Mouse (Mus musculus) small intestine, adult 2 months (tissue): ENCODE results near the gene Cdc42ep1.

Source experiments
- CTCF ChIP-seq: fragments of 200-500 bp; IDR thresholded peaks from 2 replicates; pipeline ENCODE4 v1.5.1; 2012; ENCODE audit warnings: low read depth, mild to moderate bottlenecking, control low read depth, inconsistent platforms, low read length, moderate library complexity, mixed read lengths; ENCODE audit not compliant: insufficient replicate concordance, insufficient read length; ENCODE audit errors: extremely low read depth
- POLR2A ChIP-seq: fragments of 200-500 bp; IDR thresholded peaks from 2 replicates; pipeline ENCODE4 v1.6.1; 2012; ENCODE audit warnings: low read depth, mild to moderate bottlenecking, control low read depth, inconsistent platforms, low read length, moderate library complexity

- TF ChIP-seq CTCF: no peak
- TF ChIP-seq POLR2A: no peak
Observed at GRCm38 (mm10) chr15:78840241-78840640, 2.2 kb upstream of the Cdc42ep1 start.
